Mouse (Mus musculus) hindbrain, postnatal 0 days (tissue): ENCODE measurements around the gene Gm20388. TPM values are rescaled to one million over a fixed set of nuclear protein-coding genes. Genes with fewer than 3 reads are reported as not detected.

Experiments used
- ATAC-seq: fragments of 200-750 bp; cut with Nextera tagmentation; 2 replicates; pipeline ENCODE4 v1.8.0; 2017; ENCODE audit warnings: mild to moderate bottlenecking, moderate TSS enrichment, moderate library complexity
- DNase-seq: peaks from one replicate; pipeline ENCODE4 v3.0.0-alpha.2; 2015; ENCODE audit warnings: low spot score
- H3K27ac ChIP-seq: fragments of 300-500 bp; sonication (generic); 2 replicates; pipeline ENCODE4 v1.5.1; 2014; ENCODE audit warnings: mild to moderate bottlenecking
- H3K27me3 ChIP-seq: fragments of 300-500 bp; sonication (generic); 2 replicates; pipeline ENCODE4 v1.6.1; 2014; ENCODE audit warnings: low read length, mixed read lengths; ENCODE audit not compliant: insufficient read depth
- H3K36me3 ChIP-seq: fragments of 300-500 bp; sonication (generic); 2 replicates; pipeline ENCODE4 v1.6.1; 2014; ENCODE audit warnings: low read length, mixed read lengths; ENCODE audit not compliant: insufficient read depth
- H3K4me1 ChIP-seq: fragments of 300-500 bp; sonication (generic); 2 replicates; pipeline ENCODE4 v1.6.1; 2014; ENCODE audit warnings: antibody characterized with exemption, low read length, mixed read lengths; ENCODE audit not compliant: insufficient read depth
- H3K4me2 ChIP-seq: fragments of 300-500 bp; sonication (generic); 2 replicates; pipeline ENCODE4 v1.6.1; 2014; ENCODE audit warnings: low read depth, mild to moderate bottlenecking, low read length, moderate library complexity, mixed read lengths
- H3K4me3 ChIP-seq: fragments of 300-500 bp; sonication (generic); 2 replicates; pipeline ENCODE4 v1.5.1; 2014; ENCODE audit warnings: low read length
- H3K9ac ChIP-seq: fragments of 300-500 bp; sonication (generic); replicated peaks from 2 replicates; pipeline ENCODE4 v1.6.1; 2014; ENCODE audit warnings: mild to moderate bottlenecking, low read length, moderate library complexity, mixed read lengths
- H3K9me3 ChIP-seq: fragments of 300-500 bp; sonication (generic); 2 replicates; pipeline ENCODE4 v1.6.1; 2016; ENCODE audit warnings: low read length, mixed read lengths
- CTCF ChIP-seq: IDR thresholded peaks from 2 replicates; pipeline ENCODE4 v1.5.1; 2016; ENCODE audit warnings: antibody characterized with exemption, control low read depth, low read depth
- WGBS: fragments of 180-500 bp; shearing (Covaris S2); extraction: QIAGEN DNeasy Blood & Tissue Kit; methylation state at CpG from one replicate; pipeline ENCODE4 v1.1.7; 2014; 5-methylcytosine and 5-hydroxymethylcytosine counted together
- polyA plus RNA-seq: library from polyadenylated mRNA; unstranded; fragments of >200 nt; fragmentation: Nextera tagmentation; extraction: Ambion mirVana; gene quantifications from 2 replicates; pipeline ENCODE4 v1.2.1, GENCODE M21; 2015
- total RNA-seq: library from RNA; depleted of rRNA; stranded (reverse); fragments of >200 nt; gene quantifications from 2 replicates; pipeline ENCODE4 v1.2.3, GENCODE M21; 2014

Gm20388 gene
- total and polyA plus RNA-seq, 2 experiments from 2014 or later: 71.3 TPM; not detected in 1

GRCm38 (mm10) chr8:120505082-120505511, 594.5 kb downstream of the Gm20388 start:
- peaks cover 41% of the 10 kb centered on the region for H3K4me1 ChIP-seq
- peak; percentile 62 for DNase-seq
- peak overlapping the region; percentile 47 for H3K4me2 ChIP-seq

GRCm38 (mm10) chr8:120505619-120506310, 595.1 kb downstream of the Gm20388 start:
- no peaks in the 10 kb centered on the region for H3K36me3 ChIP-seq
- ATAC-seq: no peak
- no peak overlapping the region for H3K4me3 ChIP-seq
- no peak for DNase-seq
- TF ChIP-seq CTCF: no peak
- H3K27ac ChIP-seq: peak overlapping the region; percentile 69; the same call in 1 of the 2 replicates
- WGBS: 18% methylated on average over 23 of the region's 23 CpGs
- peak overlapping the region; percentile 1; the same call in 1 of the 2 replicates for H3K9ac ChIP-seq
- H3K27me3 ChIP-seq: no peaks in the 10 kb centered on the region
- H3K4me2 ChIP-seq: peak overlapping the region; percentile 47
- peaks cover 41% of the 10 kb centered on the region for H3K4me1 ChIP-seq
- H3K9me3 ChIP-seq: no peaks in the 10 kb centered on the region

More at GRCm38 (mm10) chr8:120505082-120505511, 594.5 kb downstream of the Gm20388 start:
- H3K9ac ChIP-seq: peak overlapping the region; percentile 22; the same call in 1 of the 2 replicates
- no peaks in the 10 kb centered on the region for H3K27me3 ChIP-seq
- 4% methylated on average over 19 of the region's 19 CpGs for WGBS
- H3K27ac ChIP-seq: peak overlapping the region; percentile 69
- no peak for TF ChIP-seq CTCF
- no peaks in the 10 kb centered on the region for H3K36me3 ChIP-seq
- ATAC-seq: no peak
- peak overlapping the region; percentile 13; the same call in 1 of the 2 replicates for H3K4me3 ChIP-seq
- no peaks in the 10 kb centered on the region for H3K9me3 ChIP-seq

GRCm38 (mm10) chr8:120506562-120506961, 595.9 kb downstream of the Gm20388 start:
- H3K36me3 ChIP-seq: no peaks in the 10 kb centered on the region
- H3K4me3 ChIP-seq: no peak overlapping the region
- WGBS: 43% methylated on average over 2 of the region's 2 CpGs
- H3K9ac ChIP-seq: no peak overlapping the region
- TF ChIP-seq CTCF: peak; percentile 48
- ATAC-seq (no peak), DNase-seq (no peak)
- no peaks in the 10 kb centered on the region for H3K9me3 ChIP-seq
- peaks cover 48% of the 10 kb centered on the region for H3K4me1 ChIP-seq
- no peaks in the 10 kb centered on the region for H3K27me3 ChIP-seq
- H3K4me2 ChIP-seq: no peak overlapping the region
- H3K27ac ChIP-seq: no peak overlapping the region

GRCm38 (mm10) chr8:120507290-120507689, 596.6 kb downstream of the Gm20388 start:
- Histone ChIP-seq H3K36me3 (no peaks in the 10 kb centered on the region), H3K27me3 (no peaks in the 10 kb centered on the region), H3K4me3 (no peak overlapping the region), H3K4me1 (peaks cover 55% of the 10 kb centered on the region), H3K4me2 (no peak overlapping the region), H3K9me3 (no peaks in the 10 kb centered on the region), H3K27ac (no peak overlapping the region), H3K9ac (no peak overlapping the region)
- DNase-seq: no peak
- 88% methylated on average over 9 of the region's 9 CpGs for WGBS
- ATAC-seq: no peak
- no peak for TF ChIP-seq CTCF

- peak; percentile 73 for DNase-seq
- peak; percentile 46; the same call in 1 of the 2 replicates for ATAC-seq
- H3K27me3 ChIP-seq: no peaks in the 10 kb centered on the region
- peak overlapping the region; percentile 5; the same call in 1 of the 2 replicates for H3K27ac ChIP-seq
- H3K4me2 ChIP-seq: peak overlapping the region; percentile 48
- peak overlapping the region; percentile 15; the same call in 1 of the 2 replicates for H3K9ac ChIP-seq
- H3K4me3 ChIP-seq: peak overlapping the region; percentile 8; the same call in 1 of the 2 replicates
- H3K36me3 ChIP-seq: no peaks in the 10 kb centered on the region
- no peaks in the 10 kb centered on the region for H3K9me3 ChIP-seq
- 8% methylated on average over 21 of the region's 21 CpGs for WGBS
- peak; percentile 16 for TF ChIP-seq CTCF
- H3K4me1 ChIP-seq: peaks cover 63% of the 10 kb centered on the region
Measured at GRCm38 (mm10) chr8:120509136-120510034, 598.7 kb downstream of the Gm20388 start.

- 3% methylated on average over 4 of the region's 6 CpGs for WGBS
- no peak for TF ChIP-seq CTCF
- no peaks in the 10 kb centered on the region for H3K27me3 ChIP-seq
- no peaks in the 10 kb centered on the region for H3K36me3 ChIP-seq
- H3K4me3 ChIP-seq: no peak overlapping the region
- H3K9me3 ChIP-seq: no peaks in the 10 kb centered on the region
- H3K4me1 ChIP-seq: peaks cover 57% of the 10 kb centered on the region
- H3K4me2 ChIP-seq: no peak overlapping the region; the same call in 1 of the 2 replicates
- ATAC-seq: no peak
- no peak overlapping the region for H3K9ac ChIP-seq
- DNase-seq: no peak
- H3K27ac ChIP-seq: no peak overlapping the region
Measured at GRCm38 (mm10) chr8:120510035-120510416, 599.4 kb downstream of the Gm20388 start.
